Mouse (Mus musculus) gastrocnemius, postnatal 36 days (tissue): Measurements from ENCODE around the gene Svep1. TPM values are rescaled to one million over a fixed set of nuclear protein-coding genes. Genes with fewer than 3 reads are reported as not detected.
A peak's percentile ranks its signal among the peaks of the same experiment; 100 is the strongest.

Experiments used
- DNase-seq, 2 experiments: peaks; one replicate each; pipeline ENCODE4 v3.0.0; 2022
- intact Hi-C: fragments of 180-260 bp; cut with DNase I; formaldehyde crosslinking; loops from one replicate; pipeline ENCODE4 v1.15.1; 2025
- total RNA-seq, 2 experiments: library from RNA; stranded (reverse); gene quantifications; 2 replicates each; pipeline ENCODE4 v1.2.3; 2021

Svep1 gene
- total RNA-seq, 2 experiments from 2014 or later, result 6.5 to 6.8 TPM

DNA sequence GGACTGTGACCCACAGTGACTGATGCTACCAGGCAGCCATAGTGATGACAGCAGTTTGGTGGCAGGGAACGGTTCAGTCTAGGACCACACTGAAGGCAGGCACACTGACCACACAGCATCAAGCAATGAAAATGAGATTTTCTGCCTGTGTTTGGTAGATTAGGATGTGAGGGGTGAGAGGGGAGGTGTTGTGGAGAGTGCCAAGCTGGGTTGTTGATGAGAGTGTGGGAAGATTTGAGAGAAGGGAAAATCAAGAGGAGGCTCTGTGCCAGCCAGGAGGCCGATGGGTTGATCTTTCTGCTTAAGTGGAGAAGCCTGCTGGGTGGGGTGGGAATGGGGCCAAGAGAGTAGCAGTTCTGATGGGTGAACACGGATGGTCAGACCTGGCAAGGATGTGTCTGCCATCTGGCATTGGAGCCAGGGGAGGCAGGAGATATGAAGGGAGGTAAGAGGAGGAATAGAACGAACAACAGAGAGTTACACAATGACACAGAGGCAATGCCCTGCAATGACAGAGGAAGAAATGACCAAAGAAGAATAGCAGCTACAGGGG is 32.1 kb downstream of the Svep1 start:
- intact Hi-C loops, result no loop called here
- no peak for DNase-seq

DNA sequence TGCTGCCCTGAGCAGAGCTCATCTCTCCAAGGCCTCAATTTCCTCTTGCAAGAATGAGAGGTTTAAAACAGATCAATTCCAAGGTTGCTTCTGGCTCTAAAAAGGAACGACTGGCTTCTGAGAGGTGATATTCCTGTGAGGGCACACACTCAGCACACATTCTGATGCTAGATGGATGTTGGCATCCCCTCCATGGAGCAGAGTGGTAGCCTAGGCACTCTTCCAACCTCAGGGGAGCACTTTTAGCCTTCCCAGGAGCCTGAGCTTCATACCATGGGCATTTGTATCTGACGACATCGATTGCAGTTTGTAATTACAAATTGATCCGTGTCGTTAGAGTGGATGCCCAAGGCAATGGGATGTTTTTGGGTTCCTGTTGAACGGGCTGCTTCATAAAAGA is 33.3 kb downstream of the Svep1 start:
- intact Hi-C loops, result no loop called here

DNA sequence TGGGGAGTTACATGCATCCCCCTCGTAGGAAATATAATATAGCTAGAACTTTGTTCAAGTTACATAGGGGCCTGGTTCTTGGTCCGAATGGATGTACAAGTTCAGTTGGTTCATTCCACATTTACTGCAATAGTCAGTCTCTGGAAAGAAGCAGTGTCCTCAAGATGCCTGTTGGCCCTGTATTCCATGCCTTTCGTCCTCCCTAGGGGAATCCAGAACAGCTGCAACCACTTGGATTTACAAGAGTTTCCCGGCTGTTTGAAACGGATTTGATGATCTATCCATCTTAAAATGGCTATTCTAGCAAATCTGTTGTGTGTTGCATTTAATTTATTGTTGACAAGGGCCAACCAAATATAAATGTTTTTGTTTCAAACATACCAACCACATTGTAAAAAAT is 36.2 kb downstream of the Svep1 start:
- peak in 1 of 2 experiments; percentile 9 for DNase-seq
- intact Hi-C loops, result no loop called here

More for the DNA sequence above, 33.3 kb downstream of the Svep1 start:
- no peak for DNase-seq

DNA sequence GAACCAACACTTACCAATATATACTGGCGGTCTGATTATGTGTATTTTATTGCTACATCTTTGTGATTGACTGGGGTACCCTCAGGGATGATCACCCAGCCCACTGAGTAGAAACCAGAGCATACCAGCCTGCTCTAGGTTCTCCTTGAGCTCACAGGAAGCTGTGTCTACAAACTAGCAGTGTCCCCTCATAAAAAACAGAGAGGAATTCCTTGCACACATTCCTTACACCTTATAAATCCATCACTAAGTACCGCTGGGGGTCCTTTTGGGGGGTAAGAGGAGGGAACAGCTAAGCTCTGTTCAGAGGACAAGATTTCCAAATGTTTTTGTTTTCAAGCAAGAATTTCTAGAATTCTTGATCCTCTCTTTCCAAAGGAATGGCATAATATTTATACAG is 36.7 kb downstream of the Svep1 start:
- intact Hi-C loops, result no loop called here

DNA sequence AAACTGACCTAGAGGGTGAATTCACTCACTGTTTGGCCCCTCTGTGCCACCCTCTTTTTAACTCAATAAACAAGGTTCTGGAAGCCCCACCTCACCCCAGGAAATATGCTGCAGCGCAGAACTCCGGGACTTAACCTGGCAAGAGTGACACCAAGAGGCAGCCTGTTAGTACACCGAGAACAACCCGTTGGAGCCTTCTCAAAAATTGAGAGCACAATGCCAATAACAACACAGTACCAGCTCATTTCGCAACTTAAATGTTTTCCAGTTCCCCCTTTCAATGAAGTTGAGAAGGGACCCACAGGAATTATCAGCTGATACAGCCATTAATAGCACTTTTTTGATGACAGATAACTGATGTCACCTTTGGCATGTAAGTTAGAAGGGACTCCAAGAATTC is 38.3 kb downstream of the Svep1 start:
- intact Hi-C loops, result no loop called here
- DNase-seq, result peak in 1 of 2 experiments; percentile 24

More for the DNA sequence above, 36.7 kb downstream of the Svep1 start:
- DNase-seq, result no peak

DNA sequence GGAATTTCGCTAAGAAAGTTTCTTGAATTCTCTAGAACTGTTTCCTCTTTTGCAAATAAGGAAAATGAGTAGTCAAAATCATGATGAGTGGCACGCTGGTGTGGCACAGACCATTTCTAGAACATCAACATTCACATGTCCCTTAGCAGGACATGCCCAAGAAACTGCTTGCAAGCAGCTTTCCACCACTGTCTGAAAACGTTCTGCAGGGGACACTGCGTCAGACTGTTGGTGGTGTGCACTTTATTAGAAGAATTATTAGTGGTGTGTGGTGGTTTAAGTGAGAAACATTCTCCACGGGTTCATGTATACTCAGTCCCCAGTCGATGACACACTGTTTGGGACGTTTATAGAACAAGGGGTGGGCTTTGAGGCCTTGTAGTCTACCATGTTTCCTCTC is 40.9 kb downstream of the Svep1 start:
- no peak for DNase-seq
- intact Hi-C loops, result no loop called here

DNA sequence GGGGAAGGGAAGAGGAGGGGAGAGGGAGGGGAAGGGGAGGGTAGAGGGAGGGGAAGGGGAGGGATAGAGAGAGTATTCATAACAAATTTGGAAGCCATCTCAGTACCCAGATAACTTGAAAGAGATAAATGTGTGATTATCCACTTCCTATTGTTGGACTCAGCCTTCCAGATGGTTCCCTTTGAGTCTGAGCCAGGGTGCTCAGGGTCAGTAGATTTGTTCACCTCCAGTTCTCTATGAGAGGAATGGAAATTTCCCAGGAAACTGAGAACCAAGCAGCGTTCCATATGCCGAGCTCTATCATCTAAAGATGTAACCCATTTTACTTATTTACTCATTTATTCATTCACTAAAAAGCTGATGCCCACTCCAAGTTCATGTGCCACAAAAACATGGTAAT is 44.8 kb downstream of the Svep1 start:
- DNase-seq, result no peak
- intact Hi-C loops, result no loop called here

DNA sequence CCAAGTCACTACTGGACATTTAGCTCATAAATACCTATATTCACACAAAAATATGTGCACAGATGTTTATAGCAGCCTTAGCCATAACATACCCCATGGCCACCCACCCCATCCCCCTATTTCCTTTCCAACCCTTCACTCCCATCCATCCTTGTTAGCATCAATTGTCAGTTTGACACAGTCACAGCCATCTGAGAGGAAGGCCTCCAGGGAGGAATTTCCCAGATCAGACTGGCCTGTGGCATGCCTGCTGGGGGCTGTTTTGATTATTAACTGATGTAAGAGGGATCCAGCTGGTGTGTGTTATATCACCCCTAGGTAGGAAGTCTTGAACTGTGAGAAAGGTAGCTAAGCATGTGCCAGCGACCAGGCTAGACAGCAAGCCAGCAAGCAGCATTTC is 47.1 kb downstream of the Svep1 start:
- no peak for DNase-seq
- intact Hi-C loops, result loop anchor here (5.0 kb wide), 1 partner anchor 803 kb away; no protein-coding TSS in a partner anchor

DNA sequence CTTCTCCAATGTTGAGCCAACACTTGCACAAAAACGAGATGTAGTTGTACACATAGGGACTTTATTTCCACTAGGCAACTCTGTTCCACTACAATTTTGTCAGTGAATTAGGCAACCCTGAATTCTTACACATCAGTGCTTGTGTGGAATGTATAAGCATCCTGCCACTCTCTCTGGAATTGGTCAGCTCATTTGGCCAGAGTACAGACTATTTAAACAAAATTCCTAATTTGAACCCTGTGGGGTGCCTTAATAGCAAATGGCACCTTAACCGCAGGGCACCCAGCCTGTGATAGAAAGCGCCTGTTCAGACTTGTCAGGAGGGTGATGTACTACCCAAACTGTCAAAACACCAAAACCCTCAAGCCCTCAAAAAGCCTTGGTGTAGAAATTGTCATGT is 56.4 kb downstream of the Svep1 start:
- no peak for DNase-seq
- intact Hi-C loops, result no loop called here

DNA sequence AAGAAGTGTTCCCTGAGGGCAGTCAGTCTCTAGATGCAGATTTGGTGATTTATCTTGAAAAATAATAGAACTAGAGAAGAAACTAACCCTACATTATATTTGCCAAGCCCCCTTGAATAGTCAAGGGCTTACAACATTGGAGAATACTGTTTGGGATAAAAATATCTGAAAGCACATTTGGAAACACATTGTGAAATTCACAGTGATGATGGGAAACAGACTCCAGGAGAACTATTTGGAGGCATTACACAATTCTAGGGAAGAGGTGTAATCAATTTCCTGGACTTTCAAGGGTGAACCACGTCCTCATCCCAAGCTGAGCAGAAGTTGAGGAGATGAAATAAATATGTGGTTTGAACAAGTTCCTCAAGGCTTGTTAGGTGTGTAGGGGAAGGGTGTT is 57.5 kb downstream of the Svep1 start:
- intact Hi-C loops, result no loop called here
- DNase-seq, result no peak

DNA sequence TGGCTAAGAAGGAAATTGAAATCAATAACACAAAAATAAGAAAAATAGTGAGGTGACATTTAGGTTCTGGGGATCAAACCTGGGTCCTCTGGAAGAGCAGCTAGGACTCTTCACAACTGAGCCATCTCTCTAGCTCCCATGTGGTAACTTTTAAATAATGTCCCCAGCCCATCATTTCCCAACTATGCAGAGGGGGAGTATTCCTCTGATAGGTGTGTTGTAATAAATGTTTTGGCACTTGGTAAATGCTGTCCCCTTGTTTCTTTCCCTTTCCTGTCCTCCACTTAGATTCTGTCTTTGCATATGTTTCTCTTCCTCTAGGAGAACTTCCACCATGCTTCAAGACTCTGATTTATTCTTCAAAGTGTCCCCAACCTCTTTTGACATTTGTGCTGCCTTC is 58.1 kb downstream of the Svep1 start:
- intact Hi-C loops, result no loop called here
- no peak for DNase-seq

DNA sequence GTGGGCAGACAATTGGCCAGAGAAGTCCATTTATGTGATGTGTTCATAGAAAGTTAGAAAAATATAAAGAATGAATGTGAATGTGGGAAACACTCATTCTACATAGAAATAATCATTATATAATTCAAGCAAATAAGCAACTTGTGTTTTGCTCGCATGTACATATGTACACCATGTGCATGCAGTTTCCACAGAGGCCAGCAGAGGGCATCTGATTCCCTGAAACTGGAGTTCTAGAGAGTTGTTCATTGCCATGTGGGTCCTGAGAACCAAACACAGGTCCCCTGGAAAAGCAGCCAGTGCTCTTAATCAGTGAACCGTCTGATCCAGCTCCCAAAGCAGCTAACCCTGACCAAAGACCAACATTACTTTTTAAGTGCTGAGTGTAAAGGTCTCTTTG is 60.0 kb downstream of the Svep1 start:
- DNase-seq, result no peak
- intact Hi-C loops, result no loop called here

DNA sequence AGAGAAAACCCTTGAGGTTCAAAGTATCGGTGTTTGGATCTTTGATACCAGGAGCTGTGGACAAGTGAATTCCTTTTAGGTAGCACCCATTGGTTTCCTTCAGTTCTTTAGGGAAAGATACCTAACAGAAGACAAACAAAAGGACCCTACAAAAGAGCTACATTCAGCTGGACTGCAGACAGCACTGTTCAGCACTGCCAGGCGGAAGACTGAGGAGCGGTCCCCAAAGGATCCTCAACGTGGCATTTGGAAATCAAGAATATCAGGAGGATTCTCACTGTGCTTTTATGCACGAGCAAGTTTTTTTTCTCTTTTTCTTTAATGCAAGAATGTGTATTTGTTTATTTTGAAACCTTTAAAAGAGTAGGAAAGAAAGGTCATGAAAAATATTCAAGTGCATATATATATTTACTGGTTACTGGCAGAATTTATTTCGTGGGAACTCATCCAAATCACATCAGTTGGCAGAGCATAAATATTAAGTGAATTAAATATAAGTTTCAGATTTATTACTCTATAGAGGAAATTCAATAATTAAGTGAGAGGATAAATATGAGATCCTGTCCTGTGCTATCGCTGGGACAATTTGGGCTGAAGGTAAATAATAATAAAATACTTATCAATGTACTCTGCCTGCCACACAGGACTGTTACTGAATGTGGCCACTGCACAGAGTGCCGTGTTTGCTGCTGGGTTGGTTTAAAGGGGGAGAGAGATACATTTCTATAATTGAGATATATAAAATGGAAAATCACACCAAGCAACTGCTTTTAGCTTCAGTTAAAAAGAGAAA is 66.7 kb downstream of the Svep1 start:
- intact Hi-C loops, result no loop called here
- DNase-seq, result no peak

DNA sequence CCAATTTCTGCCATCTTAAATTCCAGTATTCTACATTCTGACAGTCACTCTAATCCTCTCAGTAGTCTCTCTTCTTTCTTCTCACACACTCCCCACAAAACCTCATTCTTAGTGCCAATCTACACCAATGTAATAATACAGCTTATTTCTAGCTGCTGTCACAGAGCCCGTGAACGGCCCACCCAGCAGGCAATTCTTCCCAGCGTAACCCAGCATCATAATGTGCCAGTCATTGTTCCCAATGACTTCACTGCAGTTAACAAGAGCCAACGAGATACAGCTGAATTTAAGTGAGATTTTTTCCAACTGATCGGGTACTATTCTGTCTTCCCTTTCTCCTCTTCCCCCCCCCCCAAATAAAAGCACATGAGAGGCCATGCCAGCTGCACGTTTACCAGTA is 67.4 kb downstream of the Svep1 start:
- intact Hi-C loops, result no loop called here
- DNase-seq, result no peak

DNA sequence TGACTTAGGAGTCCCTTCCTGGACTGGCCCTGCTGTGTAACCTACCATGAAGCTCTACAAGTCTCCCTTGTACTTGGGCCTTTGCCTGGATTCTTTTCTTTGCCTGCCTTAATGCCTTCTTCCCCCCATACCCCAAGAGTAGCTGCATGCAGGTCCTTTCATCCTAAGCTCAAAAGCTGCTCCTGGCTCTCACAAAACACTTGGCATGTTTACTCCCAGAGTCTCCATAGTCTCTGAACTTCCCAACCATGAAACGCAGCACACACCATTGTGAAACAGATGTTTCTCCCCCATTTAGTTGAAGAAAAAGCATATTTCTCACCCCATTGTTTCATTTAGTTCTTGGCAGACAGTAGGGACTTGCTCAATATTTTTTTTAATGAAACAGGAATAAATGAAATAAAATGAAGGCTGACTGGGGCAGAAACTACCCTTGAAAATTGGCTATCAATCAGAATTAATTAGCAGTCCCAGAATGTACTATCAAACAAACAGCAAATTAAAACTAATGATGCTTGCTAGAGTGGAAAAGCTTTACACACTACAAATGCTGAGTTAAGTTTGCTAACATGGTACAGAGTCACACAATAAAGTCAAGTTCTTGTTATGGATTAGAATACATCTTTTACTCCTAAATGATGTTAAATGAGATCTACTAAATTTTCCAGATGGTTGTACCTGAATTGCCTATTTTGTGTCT is 72.9 kb downstream of the Svep1 start:
- no peak for DNase-seq
- intact Hi-C loops, result no loop called here

DNA sequence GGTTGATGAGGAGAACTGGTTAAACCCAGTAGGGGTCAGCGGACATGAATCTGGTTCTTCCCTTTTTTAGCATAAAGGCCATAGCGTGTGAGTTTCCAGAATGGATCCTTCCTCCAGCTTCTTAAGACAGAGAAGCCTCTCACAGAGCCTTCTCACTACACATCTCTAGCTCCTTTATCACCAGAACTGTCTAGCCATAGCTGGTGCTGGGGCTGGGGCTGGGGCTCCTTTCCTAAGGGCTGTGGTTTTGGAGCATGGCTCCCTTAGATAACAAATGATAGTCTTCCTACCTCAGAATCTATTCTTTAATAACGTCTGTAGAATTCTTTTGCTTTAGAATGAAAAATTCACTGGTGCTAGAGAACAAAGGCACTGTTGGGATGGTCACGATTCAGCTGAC is 76.8 kb downstream of the Svep1 start:
- no peak for DNase-seq
- intact Hi-C loops, result no loop called here

DNA sequence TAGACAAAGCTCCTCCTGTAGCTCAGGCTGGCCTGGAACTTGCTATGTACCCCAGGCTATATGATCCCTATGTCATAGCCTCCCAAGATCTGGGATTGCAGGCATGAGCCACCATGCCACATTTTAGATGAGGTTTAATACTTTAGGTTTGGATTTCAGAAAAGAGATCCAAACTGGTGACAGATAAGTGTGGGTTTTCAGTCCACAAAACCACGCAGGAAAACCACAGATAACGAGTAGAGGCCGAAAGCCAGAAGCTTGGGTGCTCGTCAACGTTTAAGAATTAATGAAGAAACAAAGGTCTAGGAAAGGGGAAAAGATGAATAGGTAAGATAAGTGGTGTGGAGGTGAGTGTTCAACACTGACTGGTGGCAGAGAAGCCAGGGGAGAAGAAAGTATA is 79.6 kb downstream of the Svep1 start:
- DNase-seq, result no peak
- intact Hi-C loops, result no loop called here

DNA sequence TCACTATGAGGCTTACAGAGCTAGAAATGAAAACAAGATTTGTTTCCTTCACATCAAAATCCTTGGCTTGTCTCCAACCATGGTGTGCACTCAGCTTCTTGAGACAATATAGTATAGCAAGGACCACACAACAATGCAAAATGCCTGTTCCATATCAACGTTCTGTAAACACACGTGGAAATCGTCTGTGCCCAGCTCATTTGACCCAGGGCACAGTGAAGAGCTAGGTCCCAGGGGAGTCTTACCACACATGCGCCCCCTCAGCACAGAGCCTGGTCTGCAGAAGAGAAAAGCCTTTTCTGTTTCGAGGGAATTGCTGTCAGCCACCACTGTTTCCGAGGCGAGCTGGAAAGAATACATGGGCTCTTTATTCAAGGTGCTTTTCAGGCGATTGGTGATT is 91.2 kb downstream of the Svep1 start:
- DNase-seq, result no peak
- intact Hi-C loops, result no loop called here

DNA sequence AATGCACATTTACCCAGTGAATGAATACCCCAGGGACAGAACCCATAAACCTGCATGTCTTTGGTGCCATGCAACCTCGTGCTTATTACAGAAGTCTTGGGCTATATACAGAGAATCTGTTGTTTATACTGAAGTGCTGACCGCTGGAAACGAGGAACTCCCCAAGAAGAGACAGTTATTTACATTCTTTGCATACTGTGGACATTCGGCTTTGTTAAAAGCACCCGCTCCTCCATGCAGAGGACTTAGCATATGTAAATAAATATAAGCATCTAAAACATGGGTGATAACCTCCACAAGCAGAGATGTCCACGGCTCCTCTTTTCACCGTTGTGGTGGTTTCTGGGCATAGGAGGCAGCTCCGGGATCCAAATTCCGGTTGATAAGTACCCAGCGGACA is 95.7 kb downstream of the Svep1 start:
- DNase-seq, result no peak
- intact Hi-C loops, result no loop called here

DNA sequence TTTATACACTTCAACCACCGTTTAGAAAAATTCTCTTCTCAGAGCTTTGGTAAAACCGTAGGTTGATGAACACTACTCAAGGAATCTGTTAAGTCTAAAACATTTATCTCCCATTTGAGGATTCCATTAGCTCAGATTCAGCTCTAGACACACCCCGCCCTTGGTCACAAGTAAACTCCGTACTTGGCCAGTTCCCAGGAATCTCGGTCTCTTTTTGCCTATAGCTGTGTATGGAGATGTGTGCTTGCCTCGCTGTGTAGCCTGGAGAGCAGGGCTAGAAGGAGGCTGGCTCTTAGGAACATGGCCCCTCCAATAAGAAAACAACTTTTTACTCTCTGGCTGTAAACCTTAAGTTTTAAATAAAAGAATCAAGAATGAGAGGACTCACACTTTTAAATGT is 96.9 kb downstream of the Svep1 start:
- DNase-seq, result no peak
- intact Hi-C loops, result no loop called here

DNA sequence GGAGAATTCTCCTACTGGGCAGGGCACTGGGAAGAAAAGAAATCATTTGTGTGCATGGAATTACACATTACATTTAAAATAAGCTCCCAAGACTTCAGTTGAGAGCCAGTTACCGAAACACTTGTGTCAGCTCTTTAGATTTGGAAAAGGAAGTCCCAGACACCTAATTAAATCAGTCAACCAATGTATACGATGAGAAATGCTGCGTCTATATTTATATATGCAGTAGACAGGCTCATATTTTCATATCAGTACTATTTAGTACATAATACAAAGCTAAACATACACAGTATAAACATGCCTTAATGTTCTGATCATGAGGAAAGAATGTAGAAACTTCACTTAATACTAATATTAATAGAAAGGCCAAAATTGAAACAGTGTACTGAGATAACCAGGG is 98.3 kb downstream of the Svep1 start:
- intact Hi-C loops, result no loop called here
- DNase-seq, result no peak

DNA sequence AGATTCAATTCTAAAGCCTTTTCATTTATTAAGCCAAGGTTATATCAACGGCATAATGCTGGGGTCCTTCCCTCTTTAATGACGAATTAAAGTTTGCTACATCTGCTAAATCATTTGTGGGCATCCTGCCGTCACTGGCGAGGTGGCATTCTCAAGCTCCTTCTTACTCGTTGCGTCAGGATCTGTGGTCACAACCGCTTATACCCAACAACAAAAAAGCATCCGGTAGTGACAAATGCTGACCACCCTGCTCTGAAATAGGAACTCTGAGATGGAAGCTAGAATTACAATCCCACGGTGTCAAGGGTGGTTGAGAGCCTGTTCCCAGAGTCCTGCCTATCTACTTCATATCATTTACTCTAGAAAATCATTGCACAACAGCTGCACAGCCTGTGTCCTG is 108.9 kb downstream of the Svep1 start:
- intact Hi-C loops, result no loop called here
- no peak for DNase-seq
